Mouse (Mus musculus): ENCODE data around the gene 4930402H24Rik.

4930402H24Rik gene

DNA sequence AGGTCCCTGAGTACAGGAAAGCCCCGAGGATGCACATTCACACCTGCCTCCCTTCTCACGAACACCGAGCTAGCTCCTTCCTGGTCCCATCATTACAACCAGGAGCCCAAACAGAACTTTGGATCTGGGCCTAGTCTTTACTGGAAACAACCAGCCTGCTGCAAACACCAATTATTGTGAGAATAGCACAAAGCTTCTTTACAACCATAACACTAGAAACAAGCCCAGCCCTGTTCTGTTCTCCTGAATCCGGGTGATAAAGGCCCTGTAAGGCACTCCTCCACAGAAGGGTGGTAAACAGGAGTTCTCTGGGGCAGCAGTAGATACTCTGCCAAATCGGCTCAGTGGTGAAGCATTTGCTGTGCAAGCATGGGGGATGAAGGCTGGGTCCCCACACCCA is 170.9 kb downstream of the 4930402H24Rik start:
- TF ChIP-seq GATA4 (IDR thresholded peaks at IDR 0.05; ENCODE audit: insufficient replicate concordance, low read length): no peak

DNA sequence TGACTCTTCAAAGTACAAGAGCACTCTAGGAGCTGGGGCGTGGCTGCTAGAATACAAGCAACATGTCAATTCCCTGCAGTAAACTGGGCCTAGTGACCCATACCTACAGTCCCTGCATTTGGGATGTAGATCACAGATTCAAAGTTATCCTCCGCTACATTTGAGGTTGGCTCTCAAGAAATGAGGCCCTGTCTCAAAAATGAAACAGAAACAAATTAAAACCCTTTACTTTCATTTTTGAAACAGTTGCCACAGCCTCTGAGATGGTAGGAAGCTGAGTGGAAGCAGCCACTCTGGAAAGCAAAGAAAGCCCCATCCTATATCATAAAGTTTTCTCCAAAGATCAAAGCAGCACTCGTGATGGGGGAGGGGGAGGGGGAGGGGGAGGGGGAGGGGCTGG is 172.8 kb downstream of the 4930402H24Rik start:
- TF ChIP-seq GATA4 (IDR thresholded peaks at IDR 0.05; ENCODE audit: insufficient replicate concordance, low read length): no peak

DNA sequence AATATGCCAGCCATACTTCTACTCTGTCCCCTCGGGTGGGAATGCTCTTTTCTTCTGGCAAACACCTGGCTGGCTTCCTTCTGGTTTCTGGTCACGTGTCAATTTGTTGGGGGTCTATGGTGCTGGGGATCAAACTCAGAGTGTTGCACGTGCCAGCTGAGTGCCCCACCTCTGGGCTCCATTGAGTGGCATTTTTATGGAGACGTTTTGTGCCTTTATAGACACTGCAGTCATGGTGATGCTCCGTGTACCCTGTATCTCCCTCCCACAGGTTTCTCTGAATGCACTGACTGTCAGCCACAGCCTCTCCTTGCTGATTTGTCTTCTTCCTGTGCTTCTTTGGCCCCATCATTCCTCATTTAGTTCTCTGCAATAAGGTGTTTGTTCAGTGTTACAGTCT is 174.4 kb downstream of the 4930402H24Rik start:
- TF ChIP-seq GATA4 (IDR thresholded peaks at IDR 0.05; ENCODE audit: insufficient replicate concordance, low read length): no peak

DNA sequence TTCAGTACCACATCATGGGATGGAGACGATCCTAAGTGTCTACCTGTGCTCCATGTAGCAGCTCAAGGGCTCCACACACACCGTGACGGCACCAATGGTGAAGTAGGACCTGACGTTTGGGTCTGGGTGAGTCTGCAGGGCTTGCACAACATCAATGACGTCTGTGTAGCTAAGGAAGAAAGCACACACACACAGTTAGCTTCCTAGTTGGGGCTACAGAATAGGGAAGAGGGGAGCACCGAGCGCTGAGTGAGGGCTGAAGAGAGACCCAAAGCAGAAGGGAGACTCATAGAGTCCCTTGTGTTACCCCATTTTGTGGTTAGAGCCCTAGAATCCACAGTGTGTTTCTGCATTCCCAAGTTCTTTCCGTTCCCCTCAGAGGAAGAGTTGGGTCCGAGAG is 175.5 kb downstream of the 4930402H24Rik start:
- no peak for TF ChIP-seq GATA4 (IDR thresholded peaks at IDR 0.05; ENCODE audit: insufficient replicate concordance, low read length)

DNA sequence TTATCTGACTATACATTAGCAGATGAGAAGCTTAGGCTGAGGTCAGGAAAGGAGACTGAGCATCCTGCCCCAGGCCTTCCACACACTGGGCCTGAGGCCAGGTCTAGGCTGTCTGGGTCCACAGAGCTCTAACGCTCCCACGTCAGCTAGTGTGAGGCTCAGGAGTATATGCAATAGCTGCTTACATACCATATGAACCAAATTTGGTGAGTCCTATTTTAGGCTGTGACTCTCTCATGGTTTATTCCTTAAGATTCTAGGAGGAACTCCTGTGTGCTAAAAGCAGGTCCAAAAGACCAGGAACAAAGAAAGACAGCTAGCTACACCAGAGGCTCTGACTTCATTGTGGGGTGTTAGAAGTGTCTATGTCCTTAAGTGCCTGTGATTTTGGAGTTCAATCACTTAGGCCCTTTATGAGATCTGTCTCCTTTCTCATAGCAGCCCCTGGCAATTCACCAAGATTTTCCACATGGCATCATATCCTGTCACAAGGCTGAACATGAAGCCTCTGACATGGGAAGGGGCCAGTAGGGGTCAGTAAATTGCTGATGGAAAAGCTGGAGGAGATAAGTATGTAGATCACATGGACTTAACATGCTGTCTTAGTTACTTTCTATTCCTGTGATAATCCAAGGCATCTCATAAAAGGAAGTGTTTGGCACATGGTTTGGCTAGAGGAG is 177.2 kb downstream of the 4930402H24Rik start:
- TF ChIP-seq GATA4 (IDR thresholded peaks at IDR 0.05; ENCODE audit: insufficient replicate concordance, low read length): no peak; the same call in 1 of the 2 replicates

DNA sequence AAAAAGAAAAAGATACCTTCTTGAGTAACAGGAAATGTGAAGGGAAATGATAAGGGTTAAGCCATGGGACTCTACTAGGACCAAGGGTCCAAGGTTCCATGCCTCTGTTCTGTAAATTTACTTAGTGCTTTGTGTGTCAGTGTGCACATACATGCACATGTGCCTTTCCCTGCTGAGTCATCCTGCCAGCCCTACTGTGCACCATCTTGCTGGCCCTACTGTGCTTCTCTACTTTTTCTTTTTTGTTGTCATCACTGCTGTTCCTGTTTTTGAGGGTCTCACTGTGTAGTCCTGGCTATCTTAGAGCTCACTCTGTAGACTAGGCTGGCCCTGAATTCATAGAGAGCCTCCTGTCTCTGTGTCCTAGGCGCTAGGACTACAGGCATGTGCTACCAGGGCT is 178.5 kb downstream of the 4930402H24Rik start:
- TF ChIP-seq GATA4 (IDR thresholded peaks at IDR 0.05; ENCODE audit: insufficient replicate concordance, low read length): no peak

DNA sequence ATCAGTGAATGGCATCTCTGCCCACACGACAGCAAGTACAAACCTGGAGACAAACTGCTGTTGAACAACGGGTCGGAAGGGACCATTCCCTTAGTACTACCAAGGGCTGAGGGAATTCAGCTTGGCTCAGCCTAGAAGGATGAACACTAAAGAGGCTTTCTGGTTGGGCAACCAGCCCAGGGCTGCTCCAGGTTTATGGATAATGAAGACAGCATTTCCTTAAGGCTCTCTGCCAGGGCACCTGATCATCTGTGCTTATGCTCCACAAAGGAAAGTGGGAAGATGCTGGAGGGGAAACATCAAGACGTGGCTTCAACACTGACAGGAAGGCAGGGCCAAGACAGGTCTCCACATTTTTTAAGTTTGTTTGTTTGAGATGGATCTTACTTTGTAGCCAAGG is 181.8 kb downstream of the 4930402H24Rik start:
- no peak for TF ChIP-seq GATA4 (IDR thresholded peaks at IDR 0.05; ENCODE audit: insufficient replicate concordance, low read length)

DNA sequence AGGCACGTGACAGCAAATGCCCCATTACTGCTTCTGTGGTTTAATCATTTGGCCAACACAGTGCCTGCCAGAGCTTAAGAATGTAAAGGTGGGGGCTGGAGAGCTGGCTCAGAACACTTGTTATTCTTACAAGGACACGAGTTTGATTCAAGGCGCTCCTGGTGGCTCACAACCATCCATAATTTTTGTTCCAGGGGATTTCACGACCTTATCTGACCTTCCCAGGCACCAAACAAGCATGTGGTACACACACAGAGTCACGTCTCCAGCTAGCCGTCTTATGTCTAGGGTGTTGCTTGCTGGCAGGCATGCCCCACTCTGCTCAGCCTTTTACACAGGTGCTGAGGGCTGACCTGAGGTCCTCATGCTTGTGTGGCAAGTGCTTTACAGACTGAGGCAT is 188.3 kb downstream of the 4930402H24Rik start:
- TF ChIP-seq GATA4 (IDR thresholded peaks at IDR 0.05; ENCODE audit: insufficient replicate concordance, low read length): no peak

DNA sequence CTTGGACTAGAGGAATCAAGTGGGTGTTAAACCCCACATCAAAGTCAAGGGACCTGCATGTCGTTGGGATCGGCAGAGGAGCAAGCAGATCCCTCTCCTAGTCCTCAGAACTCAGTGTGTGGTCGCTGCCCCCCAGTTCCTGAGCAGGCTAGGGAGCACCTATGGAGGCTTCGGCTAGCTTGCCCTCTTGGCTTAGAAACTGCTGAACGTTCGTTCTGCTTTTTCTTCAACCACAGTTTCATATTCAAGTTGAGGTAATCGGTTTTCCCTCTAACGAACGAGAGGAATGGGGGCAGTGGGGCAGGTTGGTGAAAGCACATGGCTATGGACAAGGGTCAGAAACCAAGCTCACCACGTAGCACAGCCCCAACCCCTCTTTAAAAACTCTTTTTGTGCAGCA is 199.1 kb downstream of the 4930402H24Rik start:
- TF ChIP-seq GATA4 (IDR thresholded peaks at IDR 0.05; ENCODE audit: insufficient replicate concordance, low read length): no peak

DNA sequence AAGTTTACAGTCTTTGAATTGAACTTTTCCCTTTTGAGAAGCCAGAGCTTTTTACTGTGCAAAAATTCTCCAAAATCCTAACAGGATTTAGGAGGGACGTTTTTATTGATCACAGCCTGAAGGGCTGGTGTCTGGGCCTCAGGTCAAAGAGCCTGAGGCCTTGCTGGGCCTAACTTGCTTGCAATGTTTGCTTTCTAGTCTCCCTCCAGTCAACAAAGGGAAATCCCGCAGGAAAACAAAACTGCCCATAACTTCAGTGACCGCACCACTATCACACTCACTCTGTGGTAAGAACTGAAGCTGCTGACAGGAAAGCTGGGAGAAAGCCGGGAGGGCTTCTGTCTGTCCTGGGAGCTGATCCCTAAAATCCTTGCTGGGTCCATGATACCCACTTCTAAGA is 199.6 kb downstream of the 4930402H24Rik start:
- TF ChIP-seq GATA4 (IDR thresholded peaks at IDR 0.05; ENCODE audit: insufficient replicate concordance, low read length): no peak

DNA sequence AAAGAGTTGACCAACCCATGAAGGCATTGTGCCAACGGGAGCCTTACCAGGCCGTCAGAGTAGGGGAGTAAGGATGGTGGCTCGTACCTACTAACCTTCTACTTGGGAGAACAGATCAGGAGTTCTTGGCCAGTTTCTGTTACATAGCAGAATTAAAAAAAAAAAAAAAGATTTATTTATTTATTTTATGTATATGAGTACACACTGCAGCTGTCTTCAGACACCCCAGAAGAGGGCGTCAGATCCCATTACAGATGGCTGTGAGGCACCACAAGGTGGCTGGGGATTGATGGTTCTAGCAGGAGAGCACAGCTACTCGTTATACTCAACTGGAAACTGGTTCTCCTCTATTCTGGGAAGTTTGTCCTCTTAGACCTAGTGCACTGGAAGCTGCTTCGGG is 201.0 kb downstream of the 4930402H24Rik start:
- no peak for TF ChIP-seq GATA4 (IDR thresholded peaks at IDR 0.05; ENCODE audit: insufficient replicate concordance, low read length)

DNA sequence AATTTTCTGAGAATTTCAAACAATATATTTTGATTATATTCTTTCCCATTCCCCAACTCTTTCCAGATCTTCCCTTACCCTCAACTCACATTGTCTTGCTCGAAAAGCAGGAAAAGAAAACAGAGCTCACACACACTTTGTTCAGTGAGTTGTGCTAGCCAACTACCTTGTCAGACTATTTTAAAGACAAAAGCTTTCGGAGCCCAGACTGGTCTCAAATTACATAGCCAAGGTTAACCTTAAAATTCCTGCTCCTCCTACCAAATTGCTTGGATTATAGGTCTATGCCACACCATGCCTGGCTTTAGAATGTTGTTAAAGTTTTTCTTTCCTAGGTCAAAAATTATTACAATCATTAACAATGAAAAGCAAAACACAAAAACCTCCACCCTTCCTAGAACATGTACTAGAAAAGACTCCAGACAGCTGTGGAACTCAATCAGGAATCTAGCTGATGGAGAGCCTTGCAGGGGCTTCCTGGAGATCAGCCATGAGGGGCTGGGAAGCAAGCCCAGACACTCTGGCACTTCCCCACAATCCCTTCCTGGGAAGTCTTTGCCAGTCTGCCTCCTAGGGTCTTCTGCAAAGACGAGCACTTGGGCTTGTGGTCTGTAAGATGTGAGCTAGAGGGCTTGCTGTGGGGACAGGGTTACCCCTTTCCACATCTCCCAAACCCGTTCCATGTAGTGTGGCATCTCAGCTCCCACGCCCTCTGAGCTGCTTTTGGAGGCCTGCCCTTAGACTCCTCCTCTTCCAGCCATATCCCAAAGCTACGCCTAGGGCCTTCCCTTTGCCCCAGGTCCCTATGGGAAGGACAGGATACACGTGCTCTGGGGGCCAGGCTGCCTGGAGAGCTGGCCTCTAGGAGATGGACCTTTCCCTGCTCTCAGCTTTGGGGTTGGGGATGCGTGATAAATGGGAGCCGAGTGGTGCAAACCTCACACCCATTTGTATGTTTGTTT is 201.9 kb downstream of the 4930402H24Rik start:
- TF ChIP-seq GATA4 (IDR thresholded peaks at IDR 0.05; ENCODE audit: insufficient replicate concordance, low read length): no peak

DNA sequence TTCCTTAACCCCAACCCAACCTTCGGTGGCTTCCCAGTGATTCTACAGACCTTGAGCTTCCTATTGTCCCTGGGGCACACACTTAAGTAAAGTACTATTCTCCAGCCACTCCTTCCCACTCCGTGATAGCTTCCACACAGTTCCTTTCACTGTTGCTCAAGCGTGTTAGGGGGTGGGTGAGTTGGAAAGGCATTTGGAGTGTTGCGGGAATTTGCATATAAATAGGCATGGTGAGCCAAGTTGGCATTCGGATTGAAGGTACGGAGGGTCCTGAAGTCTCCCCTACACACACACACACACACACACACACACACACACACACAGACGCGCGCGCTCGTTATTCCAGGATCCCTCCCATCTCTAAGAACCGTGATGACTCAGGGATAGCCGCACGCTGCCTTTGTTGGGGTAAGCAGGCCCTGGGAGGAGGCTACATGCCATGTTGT is 208.4 kb downstream of the 4930402H24Rik start:
- no peak for TF ChIP-seq GATA4 (IDR thresholded peaks at IDR 0.05; ENCODE audit: insufficient replicate concordance, low read length)

DNA sequence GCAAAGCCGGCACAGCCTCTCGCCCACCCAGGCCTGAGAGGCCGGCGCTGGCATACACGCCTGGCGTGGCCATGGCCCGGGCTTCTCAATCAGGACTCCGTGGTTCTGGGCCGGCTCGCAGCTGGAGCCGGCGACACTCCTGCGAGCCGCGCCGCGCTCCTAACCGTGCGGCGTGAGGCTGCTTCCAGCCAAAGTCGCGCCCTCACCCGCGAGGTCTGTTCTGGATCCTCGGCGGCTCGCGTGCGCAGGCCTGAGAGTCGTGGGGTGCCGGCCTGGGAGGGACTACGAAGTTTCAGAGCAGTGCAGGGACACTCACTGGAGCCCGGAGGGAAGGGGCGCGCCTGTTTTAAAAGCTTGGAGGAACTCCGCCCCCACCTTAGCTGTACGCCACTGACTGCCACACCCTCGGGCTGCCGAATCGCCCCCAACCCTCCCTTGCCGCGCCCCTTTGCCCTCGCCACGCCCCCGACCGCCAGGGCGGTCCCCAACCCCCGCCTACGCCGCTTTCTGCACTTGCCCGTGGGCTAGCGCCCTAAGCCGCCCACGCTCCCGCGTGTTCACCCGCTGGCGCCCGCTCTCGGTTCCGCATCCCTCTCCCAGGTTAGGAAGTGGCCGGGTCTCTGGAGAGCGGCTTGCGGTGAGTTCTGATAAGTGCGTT is 208.9 kb downstream of the 4930402H24Rik start, which contains the start of gene Slc4a11:
Slc4a11 (minus strand) TSS at position 367 of the 658 bp plus-strand sequence.
- no peak for TF ChIP-seq GATA4 (IDR thresholded peaks at IDR 0.05; ENCODE audit: insufficient replicate concordance, low read length)

DNA sequence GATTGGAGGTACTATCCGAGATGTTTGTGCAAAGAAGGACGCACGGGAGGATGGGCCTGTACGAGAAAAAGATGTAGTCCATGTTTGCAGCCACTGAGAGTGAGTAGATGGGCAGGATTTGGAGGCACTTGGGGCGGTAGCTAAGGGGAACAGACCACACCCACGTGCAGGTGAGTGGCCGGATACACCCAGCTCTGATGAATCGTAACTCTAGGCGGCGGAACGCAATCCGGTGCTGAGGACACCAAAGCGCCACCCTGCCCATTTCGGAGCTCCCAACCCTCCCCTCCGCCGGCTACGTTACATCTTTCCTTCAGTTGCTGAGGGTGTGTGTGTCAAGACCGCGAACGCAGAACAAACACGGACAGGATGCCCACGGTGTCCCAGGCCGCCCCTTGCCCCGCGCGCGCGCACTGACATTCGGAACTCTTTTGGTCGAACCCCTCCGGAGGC is 209.5 kb downstream of the 4930402H24Rik start:
- no peak for TF ChIP-seq GATA4 (IDR thresholded peaks at IDR 0.05; ENCODE audit: insufficient replicate concordance, low read length)

All from liver, adult (tissue).